13 mouse cellular contexts compared by ENCODE assay signal in genomic region chr6:37332846-37333245, GRCm38 (mm10).
"Had no signal": no experiment of that assay in that cellular context is flagged by ENCODE, and none has a peak within 500 bp of the region (broad histone marks: within the 10 kb centered on the region; RNA-seq: fewer than 3 reads in every experiment).

No protein-coding gene starts in this region.

- H3K9ac ChIP-seq: liver, embryonic 13.5 days; liver, postnatal 0 days; lung, embryonic 15.5 days; midbrain, embryonic 13.5 days; stomach, embryonic 15.5 days had no signal

- H3K4me3 ChIP-seq: liver, embryonic 13.5 days; lung, embryonic 15.5 days; megakaryocyte, embryonic 14.5 days; midbrain, embryonic 13.5 days; stomach, embryonic 15.5 days had no signal

- H3K27me3 ChIP-seq: liver, embryonic 13.5 days; lung, embryonic 15.5 days; megakaryocyte, embryonic 14.5 days; midbrain, embryonic 13.5 days; stomach, embryonic 15.5 days had no signal

- H3K27ac ChIP-seq: hindbrain, postnatal 0 days; liver, embryonic 13.5 days; lung, embryonic 15.5 days; macrophage; midbrain, embryonic 13.5 days; stomach, embryonic 15.5 days had no signal

- H3K4me1 ChIP-seq: liver, embryonic 13.5 days had no signal

- H3K4me2 ChIP-seq: liver, embryonic 13.5 days; lung, embryonic 15.5 days; midbrain, embryonic 13.5 days; stomach, embryonic 15.5 days had no signal

- DNase-seq: left cerebral cortex, postnatal 4 days; liver; liver, embryonic 13.5 days; lung, postnatal 14 days; right cerebral cortex, postnatal 14 days; thymus, postnatal 36 days had no signal

- ATAC-seq: hindbrain, postnatal 0 days; liver, postnatal 0 days; midbrain, embryonic 13.5 days had no signal

- H3K9me3 ChIP-seq: liver, embryonic 13.5 days; lung, embryonic 15.5 days; midbrain, embryonic 13.5 days; stomach, embryonic 15.5 days had no signal

- H3K36me3 ChIP-seq: midbrain, embryonic 13.5 days had no signal
